Mouse (Mus musculus) thymus, adult 2 months (tissue): ENCODE results near the gene Plekhf1. TPM values are rescaled to one million over a fixed set of nuclear protein-coding genes. Genes with fewer than 3 reads are reported as not detected.

Experiments used
- DNase-seq: peaks from one replicate; pipeline ENCODE4 v3.0.0; 2021
- H3K27ac ChIP-seq: fragments of 200-500 bp; 2 replicates; pipeline ENCODE4 v1.5.1; 2012; ENCODE audit warnings: low read length, control low read depth; ENCODE audit not compliant: control insufficient read depth, insufficient read depth
- H3K27me3 ChIP-seq: fragments of 200-500 bp; 2 replicates; pipeline ENCODE4 v1.6.1; 2012; ENCODE audit warnings: mild to moderate bottlenecking, low read length, moderate library complexity, mixed read lengths; ENCODE audit not compliant: control insufficient read depth, insufficient read depth
- H3K36me3 ChIP-seq: fragments of 200-500 bp; 2 replicates; pipeline ENCODE4 v1.6.1; 2012; ENCODE audit warnings: mild to moderate bottlenecking, low read length, moderate library complexity; ENCODE audit not compliant: control insufficient read depth, insufficient read depth
- H3K4me1 ChIP-seq: fragments of 200-500 bp; replicated peaks from 2 replicates; pipeline ENCODE4 v1.6.1; 2012; ENCODE audit warnings: low read length; ENCODE audit not compliant: control insufficient read depth, insufficient read depth
- H3K4me3 ChIP-seq: fragments of 200-500 bp; 2 replicates; pipeline ENCODE4 v1.5.1; 2012; ENCODE audit warnings: mild to moderate bottlenecking, low read length, control low read depth, moderate library complexity; ENCODE audit not compliant: control insufficient read depth, insufficient read depth
- CTCF ChIP-seq: fragments of 200-500 bp; IDR thresholded peaks from 2 replicates; pipeline ENCODE4 v1.5.1; 2012; ENCODE audit warnings: mild to moderate bottlenecking, control low read depth, low read length, moderate library complexity, borderline replicate concordance; ENCODE audit not compliant: control insufficient read depth, poor library complexity, insufficient read depth; ENCODE audit errors: extremely low read depth
- POLR2A ChIP-seq: fragments of 200-500 bp; IDR thresholded peaks from 2 replicates; pipeline ENCODE4 v1.6.1; 2012; ENCODE audit warnings: mild to moderate bottlenecking, low read length, control low read depth, moderate library complexity; ENCODE audit not compliant: control insufficient read depth, poor library complexity, insufficient read depth; ENCODE audit errors: extremely low read depth
- WGBS: fragments of 180-500 bp; shearing (Covaris S2); methylation state at CpG from one replicate; pipeline ENCODE4 v1.1.7; 2018; 5-methylcytosine and 5-hydroxymethylcytosine counted together
- polyA plus RNA-seq: library from polyadenylated mRNA; depleted of rRNA; stranded (reverse); fragments of >200 nt; gene quantifications from 2 replicates; pipeline ENCODE4 v1.2.3, GENCODE M21; 2012

Plekhf1 gene
- polyA plus RNA-seq, 1 experiment, result 5.8 TPM

- WGBS, result 94% methylated on average over 8 of the region's 8 CpGs
- H3K27ac ChIP-seq, result peak overlapping the region; percentile 90
- no peaks in the 10 kb centered on the region for H3K36me3 ChIP-seq
- H3K4me1 ChIP-seq, result peaks cover 42% of the 10 kb centered on the region
- H3K27me3 ChIP-seq, result no peaks in the 10 kb centered on the region
- TF ChIP-seq CTCF (no peak), POLR2A (no peak)
- DNase-seq, result no peak
- H3K4me3 ChIP-seq, result no peak overlapping the region
These were observed 39.3 kb downstream of the Plekhf1 start for GRCm38 (mm10) chr7:38188281-38189075.

- H3K4me3 ChIP-seq, result no peak overlapping the region
- no peaks in the 10 kb centered on the region for H3K36me3 ChIP-seq
- H3K4me1 ChIP-seq, result peaks cover 48% of the 10 kb centered on the region
- TF ChIP-seq CTCF, result no peak
- no peak for TF ChIP-seq POLR2A
- WGBS, result 6% methylated on average over 4 of the region's 4 CpGs
- H3K27me3 ChIP-seq, result no peaks in the 10 kb centered on the region
- H3K27ac ChIP-seq, result peak overlapping the region; percentile 70
- DNase-seq, result peak; percentile 24
These were observed 40.0 kb downstream of the Plekhf1 start for GRCm38 (mm10) chr7:38187796-38188195.

GRCm38 (mm10) chr7:38186861-38187260, 41.0 kb downstream of the Plekhf1 start:
- H3K27me3 ChIP-seq, result no peaks in the 10 kb centered on the region
- WGBS, result 5% methylated on average over 4 of the region's 4 CpGs
- H3K36me3 ChIP-seq, result no peaks in the 10 kb centered on the region
- peak; percentile 58 for DNase-seq
- H3K4me1 ChIP-seq, result peaks cover 50% of the 10 kb centered on the region
- no peak overlapping the region for H3K4me3 ChIP-seq
- TF ChIP-seq POLR2A (no peak), CTCF (no peak)
- peak overlapping the region; percentile 67 for H3K27ac ChIP-seq

- Histone ChIP-seq H3K4me3 (no peak overlapping the region), H3K4me1 (peaks cover 47% of the 10 kb centered on the region), H3K27ac (peak overlapping the region; percentile 31; the same call in 1 of the 2 replicates), H3K36me3 (no peaks in the 10 kb centered on the region), H3K27me3 (no peaks in the 10 kb centered on the region)
- DNase-seq, result no peak
- 79% methylated on average over 6 of the region's 6 CpGs for WGBS
- TF ChIP-seq POLR2A, result no peak
- TF ChIP-seq CTCF, result no peak
These were observed 43.0 kb downstream of the Plekhf1 start for GRCm38 (mm10) chr7:38184786-38185185.

- WGBS, result 9% methylated on average over 1 of the region's 1 CpGs
- Histone ChIP-seq H3K27me3 (no peaks in the 10 kb centered on the region), H3K4me1 (peaks cover 44% of the 10 kb centered on the region), H3K36me3 (no peaks in the 10 kb centered on the region), H3K27ac (peak overlapping the region; percentile 71), H3K4me3 (peak overlapping the region; percentile 77)
- DNase-seq, result no peak
- no peak for TF ChIP-seq CTCF
These were observed 43.4 kb downstream of the Plekhf1 start for GRCm38 (mm10) chr7:38184418-38184745.

- WGBS, result under 1% methylated on average over 36 of the region's 36 CpGs
- H3K36me3 ChIP-seq, result no peaks in the 10 kb centered on the region
- TF ChIP-seq POLR2A (peak; percentile 81; the same call in 1 of the 2 replicates), CTCF (no peak)
- DNase-seq, result peak; percentile 85
- peaks cover 39% of the 10 kb centered on the region for H3K4me1 ChIP-seq
- H3K27me3 ChIP-seq, result no peaks in the 10 kb centered on the region
- peak overlapping the region; percentile 77 for H3K4me3 ChIP-seq
- peak overlapping the region; percentile 71 for H3K27ac ChIP-seq
These were observed 44.0 kb downstream of the Plekhf1 start for GRCm38 (mm10) chr7:38183709-38184417.
